Mouse (Mus musculus) lung, postnatal 4 days (tissue): ENCODE measurements around the gene Fgd2.

Experiments used
- DNase-seq, 2 experiments: peaks; one replicate each; pipeline ENCODE4 v3.0.0; 2021

Gene Fgd2

GRCm38 (mm10) chr17:29428213-29428612 lies 67.5 kb downstream of the Fgd2 start:
- DNase-seq, result no peak

- no peak for DNase-seq
These were observed 68.1 kb downstream of the Fgd2 start for GRCm38 (mm10) chr17:29428826-29429225.
